Mouse (Mus musculus) limb, embryonic 12.5 days (tissue): ENCODE data around the gene Sufu. TPM values are rescaled to one million over a fixed set of nuclear protein-coding genes. Genes with fewer than 3 reads are reported as not detected.

Experiments used
- ATAC-seq: fragments of 200-750 bp; cut with Nextera tagmentation; 2 replicates; pipeline ENCODE4 v1.8.0; 2017; ENCODE audit warnings: low read depth, moderate TSS enrichment; ENCODE audit not compliant: insufficient number of reproducible peaks, insufficient read depth, low FRiP score, low TSS enrichment
- H3K27ac ChIP-seq: fragments of 300-500 bp; sonication (generic); 2 replicates; pipeline ENCODE4 v1.5.1; 2016; ENCODE audit warnings: mild to moderate bottlenecking, moderate library complexity
- H3K27me3 ChIP-seq: fragments of 300-500 bp; sonication (generic); 2 replicates; pipeline ENCODE4 v1.6.1; 2016; ENCODE audit warnings: mild to moderate bottlenecking, moderate library complexity
- H3K36me3 ChIP-seq: fragments of 300-500 bp; sonication (generic); 2 replicates; pipeline ENCODE4 v1.6.1; 2016; ENCODE audit warnings: mild to moderate bottlenecking, moderate library complexity
- H3K4me1 ChIP-seq: fragments of 300-500 bp; sonication (generic); replicated peaks from 2 replicates; pipeline ENCODE4 v1.6.1; 2016
- H3K4me2 ChIP-seq: fragments of 300-500 bp; sonication (generic); 2 replicates; pipeline ENCODE4 v1.6.1; 2016; ENCODE audit warnings: mild to moderate bottlenecking, moderate library complexity
- H3K4me3 ChIP-seq: fragments of 300-500 bp; sonication (generic); replicated peaks from 2 replicates; pipeline ENCODE4 v1.5.1; 2016; ENCODE audit warnings: mild to moderate bottlenecking
- H3K9ac ChIP-seq: fragments of 300-500 bp; sonication (generic); replicated peaks from 2 replicates; pipeline ENCODE4 v1.6.1; 2016; ENCODE audit warnings: mild to moderate bottlenecking, moderate library complexity
- H3K9me3 ChIP-seq: fragments of 300-500 bp; sonication (generic); 2 replicates; pipeline ENCODE4 v1.6.1; 2016; ENCODE audit warnings: mild to moderate bottlenecking, moderate library complexity
- WGBS: fragments of 180-500 bp; shearing (Covaris S2); methylation state at CpG from one replicate; pipeline ENCODE4 v1.1.7; 2016; 5-methylcytosine and 5-hydroxymethylcytosine counted together
- polyA plus RNA-seq: library from polyadenylated mRNA; unstranded; fragments of >200 nt; fragmentation: Nextera tagmentation; extraction: Ambion mirVana; gene quantifications from 2 replicates; pipeline ENCODE4 v1.2.1, GENCODE M21; 2016

Gene Sufu
- 44.4 and 45.2 TPM in 2 replicates for polyA plus RNA-seq

DNA sequence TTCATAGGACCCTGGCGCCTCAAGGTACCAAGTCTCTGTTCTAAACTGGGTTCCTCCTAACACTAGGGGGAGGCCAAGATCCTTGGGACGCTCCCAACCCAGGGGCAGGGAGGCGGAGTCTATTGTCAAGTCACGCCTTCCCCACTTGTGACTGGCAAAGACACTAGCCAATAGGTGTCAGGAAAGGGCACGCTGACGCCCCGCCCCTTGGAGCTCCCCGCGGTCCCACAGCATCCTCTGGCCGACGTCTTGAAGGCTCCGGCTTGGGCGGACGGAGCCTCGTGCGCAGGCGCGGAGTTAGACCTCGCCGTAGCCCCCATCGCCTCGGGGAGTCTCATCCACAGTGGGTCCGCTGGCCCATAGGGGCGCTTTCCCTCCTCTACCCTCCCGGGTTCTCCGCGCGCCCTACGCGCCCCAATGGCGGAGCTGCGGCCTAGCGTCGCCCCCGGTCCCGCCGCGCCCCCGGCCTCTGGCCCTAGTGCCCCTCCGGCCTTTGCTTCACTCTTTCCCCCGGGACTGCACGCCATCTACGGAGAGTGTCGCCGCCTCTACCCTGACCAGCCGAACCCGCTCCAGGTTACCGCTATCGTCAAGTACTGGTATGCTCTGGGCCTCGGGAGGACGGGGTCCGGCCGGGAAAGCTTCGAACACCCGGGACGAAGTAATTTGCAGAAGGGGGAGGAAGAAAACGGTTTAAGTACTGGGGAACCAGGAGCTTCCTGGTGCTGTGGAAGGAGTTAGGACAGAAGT is at the start of gene Sufu:
Gene Sufu (plus strand): TSS at position 211 of the 750 bp plus-strand sequence.
- peak; percentile 84 for ATAC-seq
- H3K9me3 ChIP-seq: no peaks in the 10 kb centered on the region
- H3K27me3 ChIP-seq: no peaks in the 10 kb centered on the region
- peak within 1 kb of the TSS; percentile 96 for H3K4me2 ChIP-seq
- H3K36me3 ChIP-seq: peaks cover 8% of the 10 kb centered on the region
- H3K4me1 ChIP-seq: peaks cover 52% of the 10 kb centered on the region
- peak within 1 kb of the TSS; percentile 81 for H3K4me3 ChIP-seq
- H3K27ac ChIP-seq: peak within 1 kb of the TSS; percentile 90
- 1% methylated on average over 57 of the region's 57 CpGs for WGBS
- peak within 1 kb of the TSS; percentile 76 for H3K9ac ChIP-seq

DNA sequence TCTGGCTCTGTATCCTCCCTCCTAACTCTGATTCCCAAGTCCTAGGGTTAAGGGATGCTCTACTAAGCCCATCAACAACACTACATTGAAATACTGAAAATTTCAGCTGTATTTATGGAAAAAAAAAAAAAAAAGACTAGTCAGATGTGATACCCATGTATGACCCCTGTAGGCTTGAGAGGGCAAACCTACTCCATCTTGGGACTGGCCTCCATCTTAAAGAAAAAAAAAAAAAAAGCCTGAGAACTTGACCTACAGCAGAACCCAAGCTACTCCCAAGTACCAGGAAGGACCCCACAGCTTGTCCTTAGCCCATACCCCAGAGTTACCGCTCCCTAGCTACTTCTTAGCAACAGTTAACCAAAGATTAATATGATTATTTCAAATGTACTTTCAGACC is 49.5 kb upstream of the Sufu start:
- Histone ChIP-seq H3K9ac (no peak overlapping the region), H3K9me3 (no peaks in the 10 kb centered on the region), H3K4me1 (peaks cover 15% of the 10 kb centered on the region), H3K4me3 (no peak overlapping the region), H3K4me2 (no peak overlapping the region), H3K27me3 (peaks cover 38% of the 10 kb centered on the region), H3K27ac (no peak overlapping the region), H3K36me3 (no peaks in the 10 kb centered on the region)
- whole genome bisulfite sequencing: 100% methylated on average over 1 of the region's 1 CpGs
- no peak for ATAC-seq

DNA sequence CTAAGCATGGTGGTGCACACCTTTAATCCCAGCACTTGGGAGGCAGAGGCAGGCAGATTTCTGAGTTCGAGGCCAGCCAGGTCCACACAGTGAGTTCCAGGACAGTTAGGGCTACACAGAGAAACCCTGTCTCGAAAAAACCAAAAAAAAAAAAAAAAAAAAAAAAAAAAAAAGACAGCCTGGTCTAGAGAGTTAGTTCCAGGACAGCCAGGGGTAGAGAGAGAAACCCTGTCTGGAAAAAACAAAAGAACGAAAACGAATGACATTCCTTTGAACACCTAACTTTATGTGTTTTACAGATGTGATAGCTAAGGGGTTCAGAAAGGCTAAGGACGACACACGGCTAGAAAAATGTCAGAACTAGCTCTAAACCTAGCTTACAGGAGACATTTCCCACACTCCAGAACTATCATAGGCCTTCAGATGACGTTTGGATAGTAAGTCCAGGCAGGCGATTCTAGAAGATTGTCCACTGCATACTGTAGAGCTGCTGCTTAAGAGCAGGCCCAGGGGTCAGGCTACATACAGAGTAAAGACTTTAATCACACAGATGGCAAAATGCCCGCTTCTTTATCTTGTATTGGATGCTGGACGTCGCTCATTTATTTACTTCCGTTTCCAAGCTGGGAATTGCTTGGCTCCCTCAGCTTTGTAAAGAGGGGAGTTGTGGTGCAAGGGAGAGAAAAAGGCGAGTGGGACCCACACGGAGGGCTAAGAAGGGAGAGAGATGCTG is 48.6 kb upstream of the Sufu start:
- no peaks in the 10 kb centered on the region for H3K36me3 ChIP-seq
- H3K27ac ChIP-seq: peak overlapping the region; percentile 85
- no peak for ATAC-seq
- peaks cover 15% of the 10 kb centered on the region for H3K4me1 ChIP-seq
- H3K27me3 ChIP-seq: peaks cover 38% of the 10 kb centered on the region
- H3K4me3 ChIP-seq: peak overlapping the region; percentile 66
- WGBS: 33% methylated on average over 14 of the region's 14 CpGs
- H3K4me2 ChIP-seq: peak overlapping the region; percentile 85
- H3K9ac ChIP-seq: peak overlapping the region; percentile 85
- H3K9me3 ChIP-seq: no peaks in the 10 kb centered on the region

DNA sequence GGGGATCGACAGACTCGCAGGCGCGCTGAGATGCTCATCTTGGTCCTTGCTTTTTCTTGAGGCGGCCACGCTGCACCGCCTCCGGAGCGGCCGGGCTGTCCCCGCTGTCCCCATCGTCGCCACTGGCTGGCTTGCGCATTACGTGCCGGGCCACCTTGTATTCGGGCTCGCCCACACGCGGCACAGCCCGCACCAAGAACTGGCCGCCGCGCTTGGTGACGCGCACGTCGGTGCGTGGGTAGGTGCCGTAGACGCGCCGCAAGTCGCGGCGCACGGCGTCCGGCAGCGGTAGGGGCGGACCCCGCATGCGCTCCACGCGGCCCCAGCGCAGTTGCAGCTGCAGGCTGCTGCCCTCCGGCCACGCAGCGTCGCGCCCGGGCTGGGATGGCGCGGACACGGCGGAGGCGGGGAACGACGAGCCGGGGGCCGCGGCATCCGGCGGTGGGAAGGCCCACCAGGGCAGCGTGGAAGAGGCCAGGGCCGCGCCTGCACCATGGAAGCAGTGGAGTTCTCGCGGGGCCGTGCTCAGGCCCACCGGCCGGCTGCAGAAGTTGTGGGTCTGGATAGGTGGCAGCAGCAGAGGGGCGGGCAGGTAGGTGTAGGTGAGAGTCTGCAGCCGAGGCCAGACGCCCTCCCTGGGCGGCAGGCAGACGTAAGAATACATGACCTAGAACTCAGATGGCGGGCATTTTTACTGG is 47.8 kb upstream of the Sufu start:
- Histone ChIP-seq H3K27me3 (peaks cover 34% of the 10 kb centered on the region), H3K9ac (peak overlapping the region; percentile 85)
- WGBS: under 1% methylated on average over 77 of the region's 78 CpGs

DNA sequence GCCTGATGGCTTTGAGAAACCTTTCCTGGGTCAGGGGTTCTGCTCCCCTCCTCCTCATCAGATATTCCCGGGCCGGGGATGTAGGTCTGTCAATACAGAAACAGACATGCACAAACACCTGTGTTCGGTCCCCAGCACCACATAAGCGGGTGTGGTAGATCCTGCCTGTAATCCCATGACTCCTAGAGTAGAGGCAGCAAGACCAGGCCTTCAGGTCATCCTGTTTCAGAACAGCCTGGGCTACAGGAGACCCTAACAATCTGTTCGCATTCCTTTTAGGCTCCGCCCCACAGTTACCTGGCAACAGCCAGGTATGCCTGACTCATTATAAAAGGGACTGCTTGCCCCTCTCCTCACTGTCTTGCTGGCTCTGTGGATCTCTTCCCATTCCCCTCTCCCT is 47.1 kb upstream of the Sufu start:
- peaks cover 15% of the 10 kb centered on the region for H3K4me1 ChIP-seq
- 0 out of 2 replicates have a peak, but pooled peaks have one; percentile 40 for ATAC-seq
- peak overlapping the region; percentile 85 for H3K4me2 ChIP-seq
- peaks cover 29% of the 10 kb centered on the region for H3K27me3 ChIP-seq
- H3K27ac ChIP-seq: peak overlapping the region; percentile 85; the same call in 1 of the 2 replicates
- WGBS: 27% methylated on average over 6 of the region's 6 CpGs
- no peaks in the 10 kb centered on the region for H3K36me3 ChIP-seq
- H3K9me3 ChIP-seq: no peaks in the 10 kb centered on the region
- H3K4me3 ChIP-seq: peak overlapping the region; percentile 66
- H3K9ac ChIP-seq: peak overlapping the region; percentile 85

More for the DNA sequence above, 47.8 kb upstream of the Sufu start:
- Histone ChIP-seq H3K36me3 (no peaks in the 10 kb centered on the region), H3K4me1 (peaks cover 15% of the 10 kb centered on the region), H3K4me2 (peak overlapping the region; percentile 85), H3K4me3 (peak overlapping the region; percentile 66), H3K9me3 (no peaks in the 10 kb centered on the region), H3K27ac (peak overlapping the region; percentile 85)
- peak; percentile 75 for ATAC-seq

DNA sequence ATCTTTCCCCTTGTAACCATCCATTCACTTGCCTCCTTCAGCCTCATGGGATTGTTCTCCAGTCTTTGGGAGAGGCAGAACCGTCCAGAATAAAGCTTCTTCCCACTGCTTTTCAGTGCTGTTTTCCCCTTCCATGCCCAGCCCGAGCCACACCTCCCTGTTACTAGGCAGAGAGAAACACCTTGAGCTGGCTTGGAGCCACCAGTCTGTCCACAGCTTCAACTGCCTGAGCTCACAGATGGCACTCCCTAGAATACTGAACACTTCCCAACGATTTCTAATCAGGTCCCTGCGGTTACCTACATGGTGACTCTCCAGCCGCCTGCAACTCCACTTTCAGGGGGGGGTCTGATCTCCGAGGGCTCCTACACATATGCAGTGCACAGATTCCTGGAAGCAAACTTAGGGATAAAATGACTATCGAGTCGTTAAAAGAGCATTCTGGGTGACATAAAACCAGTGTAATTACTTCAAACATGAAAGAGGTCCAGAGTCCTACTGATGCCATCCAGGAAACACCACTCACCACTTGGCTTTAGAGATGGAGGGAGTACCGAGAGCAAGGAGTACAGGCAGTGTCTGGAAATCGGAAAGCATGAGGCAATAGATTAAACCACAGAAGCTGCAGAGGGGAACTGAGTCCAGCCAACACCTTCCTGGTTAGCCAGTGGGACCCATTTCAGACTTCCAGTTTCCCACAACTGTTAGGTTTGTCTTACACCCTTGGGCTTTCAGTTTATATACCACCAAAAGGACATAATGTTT is 46.3 kb upstream of the Sufu start, which contains the start of gene 2310034G01Rik:
Gene 2310034G01Rik (minus strand): TSS at position 135 of the 765 bp plus-strand sequence.
- Histone ChIP-seq H3K4me2 (peak within 1 kb of the TSS; percentile 85), H3K9ac (peak within 1 kb of the TSS; percentile 85), H3K27ac (peak within 1 kb of the TSS; percentile 85), H3K27me3 (peaks cover 21% of the 10 kb centered on the region), H3K4me1 (peaks cover 15% of the 10 kb centered on the region), H3K4me3 (peak within 1 kb of the TSS; percentile 66), H3K36me3 (no peaks in the 10 kb centered on the region), H3K9me3 (no peaks in the 10 kb centered on the region)
- 51% methylated on average over 10 of the region's 10 CpGs for WGBS
- ATAC-seq: no peak

DNA sequence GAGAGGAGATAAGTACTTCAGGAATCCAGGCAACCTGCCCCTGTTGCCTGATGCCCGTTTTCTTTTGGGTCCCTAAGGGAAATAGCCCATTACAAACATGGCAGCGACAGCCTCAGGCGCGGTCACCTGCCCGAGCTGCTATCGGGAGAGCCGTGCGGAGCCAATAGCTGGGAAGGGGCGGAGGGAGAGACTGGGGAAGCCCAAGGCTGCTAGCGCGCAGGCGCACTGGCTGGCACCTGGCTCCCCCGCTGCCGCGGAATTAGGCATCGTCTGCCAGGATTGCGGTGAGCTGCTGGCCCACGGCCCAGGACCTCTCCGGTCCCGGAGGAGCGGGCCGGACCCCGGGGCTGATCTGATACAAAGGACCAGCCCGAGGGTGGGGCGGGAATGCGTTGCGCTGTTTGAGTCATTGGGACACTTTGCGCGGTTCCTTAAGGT is 40.0 kb upstream of the Sufu start:
- ATAC-seq: peak; percentile 63; the same call in 1 of the 2 replicates
- no peak overlapping the region for H3K27ac ChIP-seq

DNA sequence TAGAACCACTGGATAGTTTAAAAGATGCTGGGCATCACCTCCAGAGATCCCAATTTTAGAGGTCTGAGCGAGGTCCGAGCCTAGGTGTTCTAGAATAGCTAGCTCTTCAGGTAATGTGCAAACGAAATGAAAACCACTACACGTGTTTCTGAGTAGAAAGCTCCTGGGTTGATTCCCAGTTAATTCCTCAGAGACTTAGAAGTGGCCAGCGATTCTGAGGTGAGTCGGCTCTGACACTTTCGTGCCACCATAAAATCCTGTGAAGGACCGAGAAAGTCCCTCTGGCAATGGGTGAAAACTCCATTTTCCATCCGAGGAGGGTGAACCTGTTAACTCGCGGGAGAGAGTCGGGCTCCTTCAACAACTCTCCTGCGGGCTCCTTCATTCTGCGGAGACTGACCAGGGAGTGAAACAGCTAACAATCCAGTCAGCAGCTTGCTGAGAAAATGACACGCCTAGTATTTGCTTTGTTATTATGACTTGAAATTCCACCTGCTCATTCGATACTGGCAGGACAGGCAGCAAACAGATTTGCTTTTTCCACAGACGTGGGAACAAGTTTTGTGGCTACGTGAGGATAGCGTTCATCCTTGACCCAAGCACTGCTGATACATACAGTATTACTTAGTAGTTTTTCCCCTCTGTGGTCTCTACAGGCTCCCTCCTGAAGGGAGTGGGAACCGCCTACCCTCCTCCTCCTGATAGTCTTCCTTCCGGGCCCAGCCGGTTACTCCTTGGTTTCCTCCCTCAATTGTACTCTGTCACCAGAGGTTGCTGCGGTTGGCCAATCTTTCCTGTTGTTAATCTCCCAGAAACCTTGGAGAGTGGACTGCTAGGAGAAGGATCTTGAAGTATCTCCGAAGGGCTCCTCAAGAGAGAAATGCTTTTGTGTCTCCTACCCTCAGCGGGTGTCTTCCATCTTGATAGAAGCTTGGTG is 39.1 kb upstream of the Sufu start:
- H3K4me1 ChIP-seq: peaks cover 11% of the 10 kb centered on the region; the same call in 1 of the 2 replicates
- ATAC-seq: no peak
- H3K4me2 ChIP-seq: peak overlapping the region; percentile 84
- no peak overlapping the region for H3K27ac ChIP-seq
- H3K9me3 ChIP-seq: no peaks in the 10 kb centered on the region
- H3K9ac ChIP-seq: peak overlapping the region; percentile 60; the same call in 1 of the 2 replicates
- 19% methylated on average over 25 of the region's 25 CpGs for WGBS
- no peaks in the 10 kb centered on the region for H3K36me3 ChIP-seq
- peak overlapping the region; percentile 52 for H3K4me3 ChIP-seq
- peaks cover 28% of the 10 kb centered on the region for H3K27me3 ChIP-seq

More for the DNA sequence above, 40.0 kb upstream of the Sufu start:
- no peaks in the 10 kb centered on the region for H3K36me3 ChIP-seq
- peak overlapping the region; percentile 60 for H3K9ac ChIP-seq
- H3K4me2 ChIP-seq: peak overlapping the region; percentile 84
- no peaks in the 10 kb centered on the region for H3K9me3 ChIP-seq
- peak overlapping the region; percentile 52 for H3K4me3 ChIP-seq
- peaks cover 28% of the 10 kb centered on the region for H3K27me3 ChIP-seq
- peaks cover 11% of the 10 kb centered on the region; the same call in 1 of the 2 replicates for H3K4me1 ChIP-seq
- WGBS: under 1% methylated on average over 29 of the region's 29 CpGs

DNA sequence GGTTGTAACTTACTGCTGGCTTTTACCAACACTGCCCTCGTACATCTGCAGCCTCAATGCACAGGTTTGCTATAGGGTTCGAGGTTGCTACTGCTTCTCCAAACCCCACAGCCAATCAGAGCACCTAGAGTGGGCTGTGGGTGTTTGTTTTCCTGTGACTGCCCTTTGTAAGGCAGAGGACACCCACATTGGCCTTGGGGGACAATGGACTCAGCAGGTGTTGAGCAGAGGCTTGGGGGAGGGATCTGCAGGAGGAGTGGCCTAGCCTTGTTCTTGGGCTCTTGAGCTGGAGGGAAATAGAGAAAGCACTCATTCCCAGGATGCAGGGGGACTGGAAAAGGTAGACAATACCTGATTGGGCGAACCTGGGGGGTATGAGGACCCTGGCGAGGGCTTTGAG is 38.3 kb upstream of the Sufu start:
- Histone ChIP-seq H3K27ac (no peak overlapping the region), H3K4me1 (peaks cover 11% of the 10 kb centered on the region; the same call in 1 of the 2 replicates), H3K27me3 (peaks cover 28% of the 10 kb centered on the region), H3K36me3 (no peaks in the 10 kb centered on the region), H3K4me3 (no peak overlapping the region), H3K9me3 (no peaks in the 10 kb centered on the region), H3K4me2 (no peak overlapping the region), H3K9ac (no peak overlapping the region)
- WGBS: 65% methylated on average over 4 of the region's 4 CpGs
- ATAC-seq: no peak
